Mouse (Mus musculus) erythroblast, embryonic 14.5 days (primary cell): ENCODE measurements around the gene Lefty2.

ENCODE experiments used
- GATA1 ChIP-seq: IDR thresholded peaks from 2 replicates; pipeline ENCODE4 v1.6.1; 2012; ENCODE audit warnings: low read length, inconsistent platforms, mixed read lengths
- TAL1 ChIP-seq: IDR thresholded peaks from 3 replicates; pipeline ENCODE4 v1.6.1; 2012; ENCODE audit warnings: low read length, inconsistent platforms, mixed read lengths

GRCm38 (mm10) chr1:180889841-180890240, 3.1 kb upstream of the Lefty2 start:
- TF ChIP-seq GATA1, result no peak
- TF ChIP-seq TAL1, result no peak
